Mouse (Mus musculus): ENCODE results near the gene Gm28372. TPM values are rescaled to one million over a fixed set of nuclear protein-coding genes. Genes with fewer than 3 reads are reported as not detected.

Gm28372 gene
- total and polyA plus RNA-seq, 3 experiments: not detected

- Histone ChIP-seq H3K4me1 (ENCODE audit: insufficient read depth, low read depth, low read length) (peaks cover 19% of the 10 kb centered on the region), H3K9me3 (replicated peaks) (no peaks in the 10 kb centered on the region), H3K36me3 (replicated peaks) (peaks cover 73% of the 10 kb centered on the region), H3K27me3 (ENCODE audit: insufficient read depth, low read length) (no peaks in the 10 kb centered on the region), H3K4me3 (ENCODE audit: low read depth, low read length) (no peak overlapping the region)
- TF ChIP-seq CTCF (IDR thresholded peaks at IDR 0.05; ENCODE audit: low read depth, low read length) (peak; percentile 26), GATA1 (IDR thresholded peaks at IDR 0.05; ENCODE audit: borderline replicate concordance, low read length) (no peak)
- ATAC-seq (ENCODE audit: extremely low read depth, insufficient number of reproducible peaks, low FRiP score, poor library complexity, severe bottlenecking) (no peak), DNase-seq (ENCODE audit: low spot score) (peak; percentile 19)
These were observed 28.1 kb downstream of the Gm28372 start for GRCm38 (mm10) chr2:130433152-130433551.

GRCm38 (mm10) chr2:130436769-130437168 lies 31.7 kb downstream of the Gm28372 start:
- Histone ChIP-seq H3K27me3 (ENCODE audit: insufficient read depth, low read length) (no peaks in the 10 kb centered on the region), H3K4me3 (ENCODE audit: low read depth, low read length) (no peak overlapping the region), H3K4me1 (ENCODE audit: insufficient read depth, low read depth, low read length) (peaks cover 10% of the 10 kb centered on the region), H3K9me3 (replicated peaks) (no peaks in the 10 kb centered on the region), H3K36me3 (replicated peaks) (peaks cover 82% of the 10 kb centered on the region)
- no peak for TF ChIP-seq POLR2AphosphoS5 (IDR thresholded peaks at IDR 0.05; ENCODE audit: insufficient replicate concordance, low read depth, low read length)
- TF ChIP-seq GATA1 (IDR thresholded peaks at IDR 0.05; ENCODE audit: borderline replicate concordance, low read length): no peak
- TF ChIP-seq TAL1 (conservative IDR thresholded peaks at IDR 0.05; ENCODE audit: low read depth, low read length): no peak
- no peak for TF ChIP-seq CTCF (IDR thresholded peaks at IDR 0.05; ENCODE audit: low read depth, low read length)
- no peak for TF ChIP-seq GATA2 (IDR thresholded peaks at IDR 0.05; ENCODE audit: borderline replicate concordance, low read depth, low read length)
- ATAC-seq (ENCODE audit: extremely low read depth, insufficient number of reproducible peaks, low FRiP score, poor library complexity, severe bottlenecking): no peak
- no peak for DNase-seq (ENCODE audit: low spot score)

- Histone ChIP-seq H3K9me3 (replicated peaks) (no peaks in the 10 kb centered on the region), H3K36me3 (replicated peaks) (peaks cover 83% of the 10 kb centered on the region), H3K27me3 (ENCODE audit: insufficient read depth, low read length) (no peaks in the 10 kb centered on the region), H3K4me1 (ENCODE audit: insufficient read depth, low read depth, low read length) (peaks cover 3% of the 10 kb centered on the region), H3K4me3 (ENCODE audit: low read depth, low read length) (no peak overlapping the region)
- no peak for ATAC-seq (ENCODE audit: extremely low read depth, insufficient number of reproducible peaks, low FRiP score, poor library complexity, severe bottlenecking)
- no peak for DNase-seq (ENCODE audit: low spot score)
- no peak for TF ChIP-seq POLR2AphosphoS5 (IDR thresholded peaks at IDR 0.05; ENCODE audit: insufficient replicate concordance, low read depth, low read length)
- TF ChIP-seq TAL1 (conservative IDR thresholded peaks at IDR 0.05; ENCODE audit: low read depth, low read length): no peak
- TF ChIP-seq GATA2 (IDR thresholded peaks at IDR 0.05; ENCODE audit: borderline replicate concordance, low read depth, low read length): no peak
- TF ChIP-seq GATA1 (IDR thresholded peaks at IDR 0.05; ENCODE audit: borderline replicate concordance, low read length): no peak
- TF ChIP-seq CTCF (IDR thresholded peaks at IDR 0.05; ENCODE audit: low read depth, low read length): no peak
These were observed 33.8 kb downstream of the Gm28372 start for GRCm38 (mm10) chr2:130438861-130439260.

GRCm38 (mm10) chr2:130439840-130440480 lies 34.9 kb downstream of the Gm28372 start:
- Histone ChIP-seq H3K9me3 (replicated peaks) (no peaks in the 10 kb centered on the region), H3K27me3 (ENCODE audit: insufficient read depth, low read length) (no peaks in the 10 kb centered on the region), H3K4me1 (ENCODE audit: insufficient read depth, low read depth, low read length) (no peaks in the 10 kb centered on the region), H3K36me3 (replicated peaks) (peaks cover 87% of the 10 kb centered on the region), H3K4me3 (ENCODE audit: low read depth, low read length) (no peak overlapping the region)
- TF ChIP-seq TAL1 (conservative IDR thresholded peaks at IDR 0.05; ENCODE audit: low read depth, low read length) (no peak), GATA1 (IDR thresholded peaks at IDR 0.05; ENCODE audit: borderline replicate concordance, low read length) (no peak), POLR2AphosphoS5 (IDR thresholded peaks at IDR 0.05; ENCODE audit: insufficient replicate concordance, low read depth, low read length) (no peak), GATA2 (IDR thresholded peaks at IDR 0.05; ENCODE audit: borderline replicate concordance, low read depth, low read length) (no peak), CTCF (IDR thresholded peaks at IDR 0.05; ENCODE audit: low read depth, low read length) (no peak)
- DNase-seq (ENCODE audit: low spot score) (no peak), ATAC-seq (ENCODE audit: extremely low read depth, insufficient number of reproducible peaks, low FRiP score, poor library complexity, severe bottlenecking) (no peak)

- Histone ChIP-seq H3K4me3 (ENCODE audit: low read depth, low read length) (no peak overlapping the region), H3K27me3 (ENCODE audit: insufficient read depth, low read length) (no peaks in the 10 kb centered on the region), H3K36me3 (replicated peaks) (peaks cover 88% of the 10 kb centered on the region), H3K4me1 (ENCODE audit: insufficient read depth, low read depth, low read length) (no peaks in the 10 kb centered on the region), H3K9me3 (replicated peaks) (no peaks in the 10 kb centered on the region)
- no peak for TF ChIP-seq GATA1 (IDR thresholded peaks at IDR 0.05; ENCODE audit: borderline replicate concordance, low read length)
- no peak for TF ChIP-seq TAL1 (conservative IDR thresholded peaks at IDR 0.05; ENCODE audit: low read depth, low read length)
- no peak for TF ChIP-seq CTCF (IDR thresholded peaks at IDR 0.05; ENCODE audit: low read depth, low read length)
- no peak for TF ChIP-seq GATA2 (IDR thresholded peaks at IDR 0.05; ENCODE audit: borderline replicate concordance, low read depth, low read length)
- no peak for TF ChIP-seq POLR2AphosphoS5 (IDR thresholded peaks at IDR 0.05; ENCODE audit: insufficient replicate concordance, low read depth, low read length)
- ATAC-seq (ENCODE audit: extremely low read depth, insufficient number of reproducible peaks, low FRiP score, poor library complexity, severe bottlenecking): no peak
- no peak for DNase-seq (ENCODE audit: low spot score)
These were observed 37.1 kb downstream of the Gm28372 start for GRCm38 (mm10) chr2:130442162-130442561.

- ATAC-seq (ENCODE audit: extremely low read depth, insufficient number of reproducible peaks, low FRiP score, poor library complexity, severe bottlenecking): no peak
- Histone ChIP-seq H3K36me3 (replicated peaks) (peaks cover 27% of the 10 kb centered on the region), H3K9me3 (replicated peaks) (no peaks in the 10 kb centered on the region), H3K4me3 (ENCODE audit: low read depth, low read length) (no peak overlapping the region), H3K4me1 (ENCODE audit: insufficient read depth, low read depth, low read length) (peaks cover 34% of the 10 kb centered on the region), H3K27me3 (ENCODE audit: insufficient read depth, low read length) (no peaks in the 10 kb centered on the region)
- TF ChIP-seq GATA1 (IDR thresholded peaks at IDR 0.05; ENCODE audit: borderline replicate concordance, low read length) (no peak), GATA2 (IDR thresholded peaks at IDR 0.05; ENCODE audit: borderline replicate concordance, low read depth, low read length) (no peak), POLR2AphosphoS5 (IDR thresholded peaks at IDR 0.05; ENCODE audit: insufficient replicate concordance, low read depth, low read length) (no peak), TAL1 (conservative IDR thresholded peaks at IDR 0.05; ENCODE audit: low read depth, low read length) (no peak), CTCF (IDR thresholded peaks at IDR 0.05; ENCODE audit: low read depth, low read length) (no peak)
- no peak for DNase-seq (ENCODE audit: low spot score)
These were observed 43.4 kb downstream of the Gm28372 start for GRCm38 (mm10) chr2:130448449-130448848.
